Mouse (Mus musculus) hindbrain, embryonic 16.5 days (tissue): Measurements from ENCODE around the gene Klra2. TPM values are rescaled to one million over a fixed set of nuclear protein-coding genes. Genes with fewer than 3 reads are reported as not detected.

ENCODE experiments used
- ATAC-seq: fragments of 200-750 bp; cut with Nextera tagmentation; 2 replicates; pipeline ENCODE4 v1.8.0; 2017; ENCODE audit warnings: moderate TSS enrichment, moderate library complexity
- H3K27ac ChIP-seq: fragments of 300-500 bp; sonication (generic); 2 replicates; pipeline ENCODE4 v1.5.1; 2014; ENCODE audit warnings: low read depth, mild to moderate bottlenecking, control low read depth, low read length, moderate library complexity
- H3K27me3 ChIP-seq: fragments of 300-500 bp; sonication (generic); replicated peaks from 2 replicates; pipeline ENCODE4 v1.6.1; 2014; ENCODE audit warnings: low read length; ENCODE audit not compliant: control insufficient read depth, insufficient read depth
- H3K36me3 ChIP-seq: fragments of 300-500 bp; sonication (generic); 2 replicates; pipeline ENCODE4 v1.6.1; 2014; ENCODE audit warnings: mild to moderate bottlenecking, low read length, moderate library complexity, mixed read lengths; ENCODE audit not compliant: control insufficient read depth, insufficient read depth
- H3K4me1 ChIP-seq: fragments of 300-500 bp; sonication (generic); 2 replicates; pipeline ENCODE4 v1.6.1; 2014; ENCODE audit warnings: low read depth, low read length; ENCODE audit not compliant: control insufficient read depth, insufficient read depth
- H3K4me2 ChIP-seq: fragments of 300-500 bp; sonication (generic); 2 replicates; pipeline ENCODE4 v1.6.1; 2014; ENCODE audit warnings: mild to moderate bottlenecking, low read length, control low read depth, moderate library complexity
- H3K4me3 ChIP-seq: fragments of 300-500 bp; sonication (generic); 2 replicates; pipeline ENCODE4 v1.5.1; 2014; ENCODE audit warnings: mild to moderate bottlenecking, low read length, control low read depth, moderate library complexity
- H3K9ac ChIP-seq: fragments of 300-500 bp; sonication (generic); 2 replicates; pipeline ENCODE4 v1.6.1; 2014; ENCODE audit warnings: low read depth, mild to moderate bottlenecking, control low read depth, low read length, moderate library complexity
- H3K9me3 ChIP-seq: fragments of 300-500 bp; sonication (generic); 2 replicates; pipeline ENCODE4 v1.6.1; 2014; ENCODE audit warnings: mild to moderate bottlenecking, low read length, moderate library complexity; ENCODE audit not compliant: control insufficient read depth
- WGBS: fragments of 180-500 bp; shearing (Covaris S2); extraction: QIAGEN DNeasy Blood & Tissue Kit; methylation state at CpG from one replicate; pipeline ENCODE4 v1.1.7; 2014; 5-methylcytosine and 5-hydroxymethylcytosine counted together
- polyA plus RNA-seq: library from polyadenylated mRNA; unstranded; fragments of >200 nt; fragmentation: Nextera tagmentation; extraction: Ambion mirVana; gene quantifications from 2 replicates; pipeline ENCODE4 v1.2.1, GENCODE M21; 2015

Gene Klra2
- polyA plus RNA-seq, 1 experiment from 2014 or later: 0.09 TPM

- H3K9ac ChIP-seq: no peak overlapping the region
- 63% methylated on average over 1 of the region's 1 CpGs for WGBS
- H3K27me3 ChIP-seq: no peaks in the 10 kb centered on the region
- no peak overlapping the region for H3K4me2 ChIP-seq
- no peaks in the 10 kb centered on the region for H3K36me3 ChIP-seq
- H3K4me1 ChIP-seq: no peaks in the 10 kb centered on the region
- no peak for ATAC-seq
- H3K9me3 ChIP-seq: no peaks in the 10 kb centered on the region
- H3K4me3 ChIP-seq: no peak overlapping the region
- no peak overlapping the region for H3K27ac ChIP-seq
Measured at GRCm38 (mm10) chr6:131270312-131270711, 23.1 kb upstream of the Klra2 start.

GRCm38 (mm10) chr6:131269599-131269998 is 22.4 kb upstream of the Klra2 start:
- Histone ChIP-seq H3K9ac (no peak overlapping the region), H3K27me3 (no peaks in the 10 kb centered on the region), H3K4me2 (no peak overlapping the region), H3K4me3 (no peak overlapping the region), H3K4me1 (no peaks in the 10 kb centered on the region), H3K27ac (no peak overlapping the region), H3K36me3 (no peaks in the 10 kb centered on the region), H3K9me3 (no peaks in the 10 kb centered on the region)
- ATAC-seq: no peak
- 89% methylated on average over 2 of the region's 2 CpGs for WGBS

GRCm38 (mm10) chr6:131264175-131264574 is 17.0 kb upstream of the Klra2 start:
- no peaks in the 10 kb centered on the region for H3K9me3 ChIP-seq
- H3K27me3 ChIP-seq: no peaks in the 10 kb centered on the region
- no peak for ATAC-seq
- H3K4me2 ChIP-seq: no peak overlapping the region
- no peak overlapping the region for H3K27ac ChIP-seq
- WGBS: 91% methylated on average over 5 of the region's 5 CpGs
- H3K36me3 ChIP-seq: no peaks in the 10 kb centered on the region
- no peak overlapping the region for H3K4me3 ChIP-seq
- H3K9ac ChIP-seq: no peak overlapping the region
- H3K4me1 ChIP-seq: no peaks in the 10 kb centered on the region

GRCm38 (mm10) chr6:131262778-131263177 is 15.6 kb upstream of the Klra2 start:
- Histone ChIP-seq H3K27ac (no peak overlapping the region), H3K36me3 (no peaks in the 10 kb centered on the region), H3K4me1 (no peaks in the 10 kb centered on the region), H3K4me3 (no peak overlapping the region), H3K9ac (no peak overlapping the region), H3K27me3 (no peaks in the 10 kb centered on the region), H3K4me2 (no peak overlapping the region), H3K9me3 (no peaks in the 10 kb centered on the region)
- 76% methylated on average over 3 of the region's 3 CpGs for WGBS
- ATAC-seq: no peak

- WGBS: 83% methylated on average over 3 of the region's 3 CpGs
- no peak for ATAC-seq
- H3K4me2 ChIP-seq: no peak overlapping the region
- no peaks in the 10 kb centered on the region for H3K4me1 ChIP-seq
- no peak overlapping the region for H3K4me3 ChIP-seq
- H3K9me3 ChIP-seq: no peaks in the 10 kb centered on the region
- no peaks in the 10 kb centered on the region for H3K27me3 ChIP-seq
- H3K27ac ChIP-seq: no peak overlapping the region
- no peaks in the 10 kb centered on the region for H3K36me3 ChIP-seq
- H3K9ac ChIP-seq: no peak overlapping the region
Measured at GRCm38 (mm10) chr6:131262009-131262408, 14.8 kb upstream of the Klra2 start.

- H3K4me1 ChIP-seq: no peaks in the 10 kb centered on the region
- H3K27ac ChIP-seq: no peak overlapping the region
- no peak overlapping the region for H3K9ac ChIP-seq
- H3K4me2 ChIP-seq: no peak overlapping the region
- 0 out of 2 replicates have a peak, but pooled peaks cover 3% of the 10 kb centered on the region for H3K9me3 ChIP-seq
- no peak overlapping the region for H3K4me3 ChIP-seq
- ATAC-seq: no peak
- no peaks in the 10 kb centered on the region for H3K36me3 ChIP-seq
- no peaks in the 10 kb centered on the region for H3K27me3 ChIP-seq
- WGBS: 89% methylated on average over 2 of the region's 2 CpGs
Measured at GRCm38 (mm10) chr6:131245081-131245480, 2.1 kb downstream of the Klra2 start.

Other genes starting within 250 kb of the Klra2 start
- 29.5 and 30.1 TPM in 2 replicates for gene Magohb, start 45.9 kb upstream of the Klra2 start, polyA plus RNA-seq
- gene Styk1, start 106.2 kb upstream of the Klra2 start, polyA plus RNA-seq: 5.6 and 7.4 TPM in 2 replicates
- 19.8 and 23.5 TPM in 2 replicates for gene Ybx3, start 141.1 kb upstream of the Klra2 start, polyA plus RNA-seq
- gene 5430401F13Rik, start 239.0 kb upstream of the Klra2 start, polyA plus RNA-seq: not detected in 2 replicates
- not detected in 2 replicates for gene Gm6619, start 239.0 kb upstream of the Klra2 start, polyA plus RNA-seq